Mouse (Mus musculus): ENCODE measurements at regions not wholly inside any gene's neighbourhood (a gene's known extent, or its start where the extent isn't known, plus 50 kb on each side); places are given as distances from the start of the nearest gene placed in this dataset.

GRCm38 (mm10) chr3:120594226-120594625 is 577.3 kb downstream of the Rwdd3 start:
- Histone ChIP-seq H3K36me3 (no peaks in the 10 kb centered on the region), H3K4me3 (no peak overlapping the region), H3K9me3 (no peaks in the 10 kb centered on the region), H3K4me2 (replicated peaks) (no peak overlapping the region), H3K4me1 (no peaks in the 10 kb centered on the region), H3K27me3 (no peaks in the 10 kb centered on the region), H3K27ac (replicated peaks) (no peak overlapping the region), H3K9ac (replicated peaks) (no peak overlapping the region)
- no peak for ATAC-seq (replicated peaks)
- 94% methylated on average over 1 of the region's 1 CpGs for WGBS

- no peaks in the 10 kb centered on the region for H3K4me1 ChIP-seq
- H3K4me3 ChIP-seq, result no peak overlapping the region
- H3K36me3 ChIP-seq, result no peaks in the 10 kb centered on the region
- no peak overlapping the region for H3K4me2 ChIP-seq (replicated peaks)
- ATAC-seq (replicated peaks), result no peak
- H3K9ac ChIP-seq (replicated peaks), result no peak overlapping the region
- no peak overlapping the region for H3K27ac ChIP-seq (replicated peaks)
- H3K27me3 ChIP-seq, result no peaks in the 10 kb centered on the region
- 18% methylated on average over 2 of the region's 2 CpGs for WGBS
- no peaks in the 10 kb centered on the region for H3K9me3 ChIP-seq
These were observed 580.3 kb downstream of the Rwdd3 start for GRCm38 (mm10) chr3:120591183-120591582.

GRCm38 (mm10) chr3:120570806-120571425 is 600.6 kb downstream of the Rwdd3 start:
- Histone ChIP-seq H3K27me3 (no peaks in the 10 kb centered on the region), H3K4me2 (replicated peaks) (no peak overlapping the region), H3K9me3 (no peaks in the 10 kb centered on the region), H3K36me3 (no peaks in the 10 kb centered on the region), H3K4me1 (peaks cover 13% of the 10 kb centered on the region), H3K27ac (replicated peaks) (no peak overlapping the region; the same call in 1 of the 2 replicates), H3K9ac (replicated peaks) (no peak overlapping the region), H3K4me3 (no peak overlapping the region)
- ATAC-seq (replicated peaks), result peak; percentile 95
- WGBS, result 28% methylated on average over 6 of the region's 6 CpGs

- H3K9ac ChIP-seq (replicated peaks), result no peak overlapping the region
These were observed 629.7 kb downstream of the Rwdd3 start for GRCm38 (mm10) chr3:120541556-120542476.

GRCm38 (mm10) chr3:120533901-120534300 is 637.6 kb downstream of the Rwdd3 start:
- 73% methylated on average over 3 of the region's 3 CpGs for WGBS
- no peak overlapping the region for H3K9ac ChIP-seq (replicated peaks)
- ATAC-seq (replicated peaks), result 0 out of 2 replicates have a peak, but pooled peaks have one; percentile 53
- H3K9me3 ChIP-seq, result no peaks in the 10 kb centered on the region
- no peak overlapping the region for H3K27ac ChIP-seq (replicated peaks)
- no peak overlapping the region for H3K4me3 ChIP-seq
- no peaks in the 10 kb centered on the region for H3K27me3 ChIP-seq
- H3K36me3 ChIP-seq, result no peaks in the 10 kb centered on the region
- no peak overlapping the region for H3K4me2 ChIP-seq (replicated peaks)
- no peaks in the 10 kb centered on the region; the same call in 1 of the 2 replicates for H3K4me1 ChIP-seq

More at GRCm38 (mm10) chr3:120541556-120542476, 629.7 kb downstream of the Rwdd3 start:
- Histone ChIP-seq H3K9me3 (no peaks in the 10 kb centered on the region), H3K4me1 (peaks cover 17% of the 10 kb centered on the region), H3K27ac (replicated peaks) (peak overlapping the region; percentile 39), H3K27me3 (no peaks in the 10 kb centered on the region), H3K36me3 (no peaks in the 10 kb centered on the region), H3K4me2 (replicated peaks) (peak overlapping the region; percentile 30), H3K4me3 (no peak overlapping the region)
- WGBS, result 42% methylated on average over 21 of the region's 21 CpGs
- peak; percentile 85 for ATAC-seq (replicated peaks)

- Histone ChIP-seq H3K9ac (replicated peaks) (no peak overlapping the region), H3K36me3 (no peaks in the 10 kb centered on the region), H3K4me3 (no peak overlapping the region), H3K4me1 (no peaks in the 10 kb centered on the region; the same call in 1 of the 2 replicates), H3K9me3 (no peaks in the 10 kb centered on the region), H3K27ac (replicated peaks) (peak overlapping the region; percentile 28; the same call in 1 of the 2 replicates), H3K27me3 (no peaks in the 10 kb centered on the region), H3K4me2 (replicated peaks) (no peak overlapping the region)
- WGBS, result 56% methylated on average over 9 of the region's 9 CpGs
- no peak for ATAC-seq (replicated peaks)
These were observed 639.5 kb downstream of the Rwdd3 start for GRCm38 (mm10) chr3:120531880-120532580.

GRCm38 (mm10) chr3:120511651-120512050 is 659.8 kb downstream of the Rwdd3 start:
- no peak for ATAC-seq (replicated peaks)
- Histone ChIP-seq H3K4me3 (no peak overlapping the region), H3K4me2 (replicated peaks) (no peak overlapping the region), H3K9me3 (no peaks in the 10 kb centered on the region), H3K27me3 (no peaks in the 10 kb centered on the region), H3K36me3 (no peaks in the 10 kb centered on the region), H3K27ac (replicated peaks) (no peak overlapping the region), H3K9ac (replicated peaks) (no peak overlapping the region), H3K4me1 (no peaks in the 10 kb centered on the region)
- 29% methylated on average over 1 of the region's 1 CpGs for WGBS

- H3K4me3 ChIP-seq, result no peak overlapping the region
- H3K27me3 ChIP-seq, result no peaks in the 10 kb centered on the region
- no peak overlapping the region for H3K9ac ChIP-seq (replicated peaks)
- H3K4me2 ChIP-seq (replicated peaks), result no peak overlapping the region
- no peak for ATAC-seq (replicated peaks)
- H3K36me3 ChIP-seq, result no peaks in the 10 kb centered on the region
- 91% methylated on average over 4 of the region's 4 CpGs for WGBS
- H3K27ac ChIP-seq (replicated peaks), result no peak overlapping the region
- H3K9me3 ChIP-seq, result no peaks in the 10 kb centered on the region
- no peaks in the 10 kb centered on the region for H3K4me1 ChIP-seq
These were observed 672.6 kb downstream of the Rwdd3 start for GRCm38 (mm10) chr3:120498937-120499336.

- Histone ChIP-seq H3K27me3 (no peaks in the 10 kb centered on the region), H3K9ac (replicated peaks) (no peak overlapping the region), H3K4me2 (replicated peaks) (no peak overlapping the region), H3K27ac (replicated peaks) (no peak overlapping the region), H3K4me3 (no peak overlapping the region), H3K36me3 (no peaks in the 10 kb centered on the region), H3K4me1 (peaks cover 10% of the 10 kb centered on the region), H3K9me3 (no peaks in the 10 kb centered on the region)
- 13% methylated on average over 1 of the region's 1 CpGs for WGBS
- no peak for ATAC-seq (replicated peaks)
These were observed 693.6 kb downstream of the Rwdd3 start for GRCm38 (mm10) chr3:120477934-120478333.

- H3K36me3 ChIP-seq, result no peaks in the 10 kb centered on the region
- H3K9ac ChIP-seq (replicated peaks), result no peak overlapping the region
- WGBS, result 45% methylated on average over 2 of the region's 2 CpGs
- ATAC-seq (replicated peaks), result no peak
- no peak overlapping the region for H3K4me2 ChIP-seq (replicated peaks)
- H3K4me3 ChIP-seq, result no peak overlapping the region
- H3K27me3 ChIP-seq, result no peaks in the 10 kb centered on the region
- peaks cover 17% of the 10 kb centered on the region for H3K4me1 ChIP-seq
- H3K9me3 ChIP-seq, result no peaks in the 10 kb centered on the region
- no peak overlapping the region for H3K27ac ChIP-seq (replicated peaks)
These were observed 693.0 kb upstream of the Ptbp2 start for GRCm38 (mm10) chr3:120477232-120477631.

GRCm38 (mm10) chr3:120473645-120474038 is 689.4 kb upstream of the Ptbp2 start:
- Histone ChIP-seq H3K27ac (replicated peaks) (peak overlapping the region; percentile 76), H3K4me1 (peaks cover 20% of the 10 kb centered on the region), H3K36me3 (no peaks in the 10 kb centered on the region), H3K9me3 (no peaks in the 10 kb centered on the region), H3K4me2 (replicated peaks) (no peak overlapping the region), H3K9ac (replicated peaks) (no peak overlapping the region), H3K27me3 (no peaks in the 10 kb centered on the region), H3K4me3 (no peak overlapping the region)
- ATAC-seq (replicated peaks), result peak; percentile 81
- WGBS, result 17% methylated on average over 2 of the region's 2 CpGs

All from forebrain, embryonic 15.5 days (tissue).